Mouse (Mus musculus) gastrocnemius, adult 2 months (tissue): ENCODE data around the gene Castor2. TPM values are rescaled to one million over a fixed set of nuclear protein-coding genes. Genes with fewer than 3 reads are reported as not detected.

Source experiments
- DNase-seq: peaks from one replicate; pipeline ENCODE4 v3.0.0; 2022
- H3K27ac ChIP-seq: fragments of 200-600 bp; 2 replicates; pipeline ENCODE4 v1.8.1; 2022; ENCODE audit warnings: mild to moderate bottlenecking
- H3K4me3 ChIP-seq: fragments of 200-600 bp; 2 replicates; pipeline ENCODE4 v1.8.1; 2022; ENCODE audit warnings: mild to moderate bottlenecking, moderate library complexity
- CTCF ChIP-seq: fragments of 200-600 bp; IDR thresholded peaks from 2 replicates; pipeline ENCODE4 v1.8.1; 2022; ENCODE audit warnings: antibody characterized with exemption, mild to moderate bottlenecking, moderate library complexity
- intact Hi-C: fragments of 180-260 bp; cut with DNase I; formaldehyde crosslinking; loops from one replicate; pipeline ENCODE4 v1.15.1; 2025
- total RNA-seq, 2 experiments: library from RNA; stranded (reverse); gene quantifications; 2 replicates each; pipeline ENCODE4 v1.2.3; 2021

The Castor2 gene
- total RNA-seq, 2 experiments from 2014 or later, result 34.8 to 47.1 TPM

DNA sequence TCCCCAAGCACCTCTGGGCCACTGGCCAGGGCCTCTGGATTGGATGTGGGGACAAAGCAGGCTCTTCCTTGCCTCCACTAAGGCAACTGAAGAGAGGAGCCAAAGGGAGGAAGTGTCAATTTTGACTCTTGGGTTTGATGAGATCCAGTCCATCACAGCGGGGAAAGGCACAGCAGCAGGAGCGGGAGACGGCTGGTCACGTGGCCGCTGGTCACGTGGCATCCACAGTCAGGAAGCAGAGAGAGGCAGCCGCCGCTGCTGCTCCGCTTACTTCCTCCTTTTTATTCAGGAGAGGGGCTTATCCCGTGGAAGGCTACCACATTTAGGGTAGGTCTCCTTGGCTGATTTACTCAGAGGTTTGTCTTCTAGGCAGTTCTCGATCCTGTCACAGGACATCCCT is 42.9 kb downstream of the Castor2 start:
- intact Hi-C loops, result no loop called here

GRCm38 (mm10) chr5:134144986-134145385 is 45.5 kb downstream of the Castor2 start:
- peak; percentile 1; the same call in 1 of the 2 replicates for TF ChIP-seq CTCF
- no peak overlapping the region for H3K27ac ChIP-seq
- DNase-seq, result no peak
- no peak overlapping the region for H3K4me3 ChIP-seq
- intact Hi-C loops, result no loop called here

More for the DNA sequence above, 42.9 kb downstream of the Castor2 start:
- DNase-seq, result no peak
- Histone ChIP-seq H3K27ac (no peak overlapping the region), H3K4me3 (no peak overlapping the region)
- TF ChIP-seq CTCF, result no peak

DNA sequence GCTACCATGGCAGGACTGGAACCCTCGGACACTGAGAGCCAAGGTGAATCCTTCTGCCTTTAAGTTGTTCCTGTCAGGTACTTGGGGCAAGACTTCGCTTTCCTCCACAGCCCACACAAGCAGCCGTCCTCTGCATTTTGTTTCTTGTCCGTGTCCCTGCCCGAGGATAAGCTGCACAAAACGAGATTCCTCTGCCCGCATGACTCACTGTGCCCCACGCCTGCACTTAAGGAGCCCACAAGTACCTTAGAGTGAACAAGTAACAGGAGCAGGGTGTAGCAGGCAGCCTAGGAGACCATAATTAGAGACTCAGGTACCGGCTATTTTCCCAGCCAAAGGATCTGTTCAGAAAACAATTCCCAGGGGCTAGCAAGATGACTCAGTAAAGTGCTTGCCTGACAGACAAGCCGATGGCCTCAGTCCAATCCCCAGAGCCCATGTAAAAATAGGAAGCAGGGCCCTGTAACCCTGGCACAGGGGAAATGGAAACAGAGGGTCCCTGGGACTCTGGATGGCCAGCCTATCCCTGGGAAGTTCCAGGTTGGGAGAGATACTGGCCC is 47.8 kb downstream of the Castor2 start:
- no peak for TF ChIP-seq CTCF
- Histone ChIP-seq H3K27ac (peak overlapping the region; percentile 56), H3K4me3 (no peak overlapping the region)
- DNase-seq, result no peak
- intact Hi-C loops, result no loop called here

GRCm38 (mm10) chr5:134148153-134148552 is 48.6 kb downstream of the Castor2 start:
- peak; percentile 53 for DNase-seq
- TF ChIP-seq CTCF, result no peak
- intact Hi-C loops, result no loop called here
- Histone ChIP-seq H3K4me3 (no peak overlapping the region), H3K27ac (peak overlapping the region; percentile 56)

DNA sequence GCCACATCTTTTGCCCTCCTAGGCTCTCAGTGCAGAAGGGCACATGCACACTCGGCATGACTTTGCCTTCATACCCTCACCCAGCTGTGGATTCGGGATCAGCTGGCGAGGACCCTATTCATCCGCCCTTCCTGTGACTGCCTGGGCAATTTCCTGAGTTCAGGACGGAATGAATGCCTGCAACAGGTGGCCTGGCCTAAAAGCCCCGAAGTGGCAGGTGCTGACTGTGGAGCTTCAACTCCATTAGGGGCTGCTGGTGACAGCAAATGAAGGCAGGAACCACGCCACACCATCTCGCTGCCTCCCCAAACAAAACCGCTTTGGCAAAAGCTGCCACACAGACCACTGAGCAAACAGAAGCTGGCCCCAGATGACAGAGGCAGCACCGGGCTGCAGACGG is 52.4 kb downstream of the Castor2 start:
- no peak overlapping the region for H3K4me3 ChIP-seq
- H3K27ac ChIP-seq, result no peak overlapping the region
- no peak for DNase-seq
- TF ChIP-seq CTCF, result no peak
- intact Hi-C loops, result no loop called here

- no peak for DNase-seq
- TF ChIP-seq CTCF, result no peak
- H3K27ac ChIP-seq, result peak overlapping the region; percentile 24; the same call in 1 of the 2 replicates
- no peak overlapping the region for H3K4me3 ChIP-seq
- intact Hi-C loops, result no loop called here
Measured at GRCm38 (mm10) chr5:134155916-134156466, 56.5 kb downstream of the Castor2 start.

DNA sequence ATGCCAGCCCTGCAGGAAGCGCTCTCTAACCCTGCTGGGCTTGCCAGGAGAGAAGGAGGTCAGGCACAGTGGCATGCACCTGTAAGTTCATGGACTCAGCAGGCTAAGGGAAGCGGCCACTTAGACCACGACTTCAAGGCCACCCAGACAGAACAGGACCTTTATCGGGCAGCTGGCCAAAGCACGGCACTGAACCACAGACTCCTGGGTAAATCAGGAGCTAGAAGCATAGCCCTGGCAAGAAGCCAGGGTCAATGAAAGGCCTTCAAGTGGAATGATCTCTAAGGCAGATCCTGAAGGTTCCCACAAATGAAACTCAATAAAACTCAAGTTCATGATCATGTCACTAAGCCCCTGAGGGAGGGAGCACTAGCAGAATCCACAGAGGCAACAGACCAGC is 65.2 kb downstream of the Castor2 start:
- no peak for TF ChIP-seq CTCF
- H3K27ac ChIP-seq, result no peak overlapping the region
- H3K4me3 ChIP-seq, result no peak overlapping the region
- no peak for DNase-seq
- intact Hi-C loops, result no loop called here

GRCm38 (mm10) chr5:134166642-134167041 is 67.1 kb downstream of the Castor2 start:
- no peak for DNase-seq
- intact Hi-C loops, result no loop called here
- H3K27ac ChIP-seq, result no peak overlapping the region
- no peak overlapping the region for H3K4me3 ChIP-seq
- no peak for TF ChIP-seq CTCF

GRCm38 (mm10) chr5:134168033-134168432 is 68.5 kb downstream of the Castor2 start:
- Histone ChIP-seq H3K27ac (no peak overlapping the region), H3K4me3 (no peak overlapping the region)
- intact Hi-C loops, result no loop called here
- no peak for DNase-seq
- no peak for TF ChIP-seq CTCF

- intact Hi-C loops, result no loop called here
- TF ChIP-seq CTCF, result no peak
- no peak overlapping the region for H3K27ac ChIP-seq
Measured at GRCm38 (mm10) chr5:134169231-134169630, 69.7 kb downstream of the Castor2 start.

GRCm38 (mm10) chr5:134170167-134170566 is 70.7 kb downstream of the Castor2 start:
- no peak for TF ChIP-seq CTCF
- intact Hi-C loops, result no loop called here
- no peak for DNase-seq
- Histone ChIP-seq H3K27ac (no peak overlapping the region), H3K4me3 (no peak overlapping the region)

More at GRCm38 (mm10) chr5:134169231-134169630, 69.7 kb downstream of the Castor2 start:
- DNase-seq, result no peak
- no peak overlapping the region for H3K4me3 ChIP-seq

DNA sequence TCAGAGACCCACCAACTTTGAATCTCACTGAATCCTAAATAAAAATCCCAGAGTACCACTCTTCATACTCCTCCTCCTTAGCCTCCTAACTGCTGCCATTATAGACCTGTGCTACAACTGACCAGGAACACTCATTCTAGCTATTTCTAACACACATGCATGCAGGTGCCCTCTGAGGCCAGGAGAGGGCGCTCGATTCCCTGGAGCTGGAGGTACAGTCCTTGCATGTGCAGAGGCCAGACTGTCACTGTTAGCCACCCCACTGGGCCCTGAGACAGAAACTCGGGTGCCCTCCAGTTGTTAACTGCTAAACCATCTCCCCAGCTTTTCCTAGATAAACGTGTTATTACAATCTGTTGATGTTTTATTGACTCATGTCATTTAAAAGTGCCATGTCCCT is 73.7 kb downstream of the Castor2 start:
- DNase-seq, result peak; percentile 39
- peak; percentile 63 for TF ChIP-seq CTCF
- no peak overlapping the region for H3K4me3 ChIP-seq
- intact Hi-C loops, result no loop called here
- H3K27ac ChIP-seq, result no peak overlapping the region

- peak overlapping the region; percentile 95 for H3K27ac ChIP-seq
- intact Hi-C loops, result no loop called here
Measured at GRCm38 (mm10) chr5:134175696-134176095, 76.2 kb downstream of the Castor2 start.

More at GRCm38 (mm10) chr5:134175696-134176095, 76.2 kb downstream of the Castor2 start:
- TF ChIP-seq CTCF, result no peak
- peak overlapping the region; percentile 95 for H3K4me3 ChIP-seq
- no peak for DNase-seq
